Mouse (Mus musculus) megakaryocyte, embryonic 14.5 days (primary cell): ENCODE measurements around the gene Arid3a.

Source experiments
- FLI1 ChIP-seq: IDR thresholded peaks from 2 replicates; pipeline ENCODE4 v1.6.1; 2012; ENCODE audit warnings: low read length, inconsistent platforms, mixed read lengths
- GATA1 ChIP-seq: IDR thresholded peaks from 3 replicates; pipeline ENCODE4 v1.6.1; 2012; ENCODE audit warnings: mixed read lengths, low read length, inconsistent platforms, borderline replicate concordance

- TF ChIP-seq GATA1 (no peak), FLI1 (no peak)
These were observed 5.8 kb upstream of the Arid3a start, which contains the start of gene R3hdm4 for GRCm38 (mm10) chr10:79920958-79921535.
